Mouse (Mus musculus) limb, embryonic 12.5 days (tissue): Measurements from ENCODE around the gene Zfyve1. TPM values are rescaled to one million over a fixed set of nuclear protein-coding genes. Genes with fewer than 3 reads are reported as not detected.
A peak's percentile ranks its signal among the peaks of the same experiment; 100 is the strongest.

Source experiments
- ATAC-seq: fragments of 200-750 bp; cut with Nextera tagmentation; 2 replicates; pipeline ENCODE4 v1.8.0; 2017; ENCODE audit warnings: low read depth, moderate TSS enrichment; ENCODE audit not compliant: insufficient number of reproducible peaks, insufficient read depth, low FRiP score, low TSS enrichment
- H3K27ac ChIP-seq: fragments of 300-500 bp; sonication (generic); 2 replicates; pipeline ENCODE4 v1.5.1; 2016; ENCODE audit warnings: mild to moderate bottlenecking, moderate library complexity
- H3K27me3 ChIP-seq: fragments of 300-500 bp; sonication (generic); 2 replicates; pipeline ENCODE4 v1.6.1; 2016; ENCODE audit warnings: mild to moderate bottlenecking, moderate library complexity
- H3K36me3 ChIP-seq: fragments of 300-500 bp; sonication (generic); 2 replicates; pipeline ENCODE4 v1.6.1; 2016; ENCODE audit warnings: mild to moderate bottlenecking, moderate library complexity
- H3K4me1 ChIP-seq: fragments of 300-500 bp; sonication (generic); replicated peaks from 2 replicates; pipeline ENCODE4 v1.6.1; 2016
- H3K4me2 ChIP-seq: fragments of 300-500 bp; sonication (generic); 2 replicates; pipeline ENCODE4 v1.6.1; 2016; ENCODE audit warnings: mild to moderate bottlenecking, moderate library complexity
- H3K4me3 ChIP-seq: fragments of 300-500 bp; sonication (generic); replicated peaks from 2 replicates; pipeline ENCODE4 v1.5.1; 2016; ENCODE audit warnings: mild to moderate bottlenecking
- H3K9ac ChIP-seq: fragments of 300-500 bp; sonication (generic); replicated peaks from 2 replicates; pipeline ENCODE4 v1.6.1; 2016; ENCODE audit warnings: mild to moderate bottlenecking, moderate library complexity
- H3K9me3 ChIP-seq: fragments of 300-500 bp; sonication (generic); 2 replicates; pipeline ENCODE4 v1.6.1; 2016; ENCODE audit warnings: mild to moderate bottlenecking, moderate library complexity
- WGBS: fragments of 180-500 bp; shearing (Covaris S2); methylation state at CpG from one replicate; pipeline ENCODE4 v1.1.7; 2016; 5-methylcytosine and 5-hydroxymethylcytosine counted together
- polyA plus RNA-seq: library from polyadenylated mRNA; unstranded; fragments of >200 nt; fragmentation: Nextera tagmentation; extraction: Ambion mirVana; gene quantifications from 2 replicates; pipeline ENCODE4 v1.2.1, GENCODE M21; 2016

The Zfyve1 gene
- polyA plus RNA-seq, 1 experiment from 2014 or later = 24.1 TPM

- ATAC-seq = no peak
- no peaks in the 10 kb centered on the region for H3K27me3 ChIP-seq
- H3K9me3 ChIP-seq = no peaks in the 10 kb centered on the region
- WGBS = 78% methylated on average over 6 of the region's 6 CpGs
- H3K9ac ChIP-seq = no peak overlapping the region
- peaks cover 12% of the 10 kb centered on the region; the same call in 1 of the 2 replicates for H3K36me3 ChIP-seq
- no peak overlapping the region for H3K4me2 ChIP-seq
- no peak overlapping the region for H3K4me3 ChIP-seq
- H3K27ac ChIP-seq = no peak overlapping the region
- H3K4me1 ChIP-seq = peaks cover 13% of the 10 kb centered on the region
Observed at GRCm38 (mm10) chr12:83523056-83523455, 74.0 kb downstream of the Zfyve1 start.

GRCm38 (mm10) chr12:83521083-83521482 lies 75.9 kb downstream of the Zfyve1 start:
- Histone ChIP-seq H3K27me3 (no peaks in the 10 kb centered on the region), H3K9me3 (no peaks in the 10 kb centered on the region), H3K4me1 (peaks cover 13% of the 10 kb centered on the region), H3K27ac (no peak overlapping the region), H3K4me3 (peak overlapping the region; percentile 68), H3K36me3 (peaks cover 1% of the 10 kb centered on the region; the same call in 1 of the 2 replicates), H3K9ac (peak overlapping the region; percentile 65), H3K4me2 (peak overlapping the region; percentile 64)
- WGBS = 42% methylated on average over 8 of the region's 8 CpGs
- ATAC-seq = no peak

DNA sequence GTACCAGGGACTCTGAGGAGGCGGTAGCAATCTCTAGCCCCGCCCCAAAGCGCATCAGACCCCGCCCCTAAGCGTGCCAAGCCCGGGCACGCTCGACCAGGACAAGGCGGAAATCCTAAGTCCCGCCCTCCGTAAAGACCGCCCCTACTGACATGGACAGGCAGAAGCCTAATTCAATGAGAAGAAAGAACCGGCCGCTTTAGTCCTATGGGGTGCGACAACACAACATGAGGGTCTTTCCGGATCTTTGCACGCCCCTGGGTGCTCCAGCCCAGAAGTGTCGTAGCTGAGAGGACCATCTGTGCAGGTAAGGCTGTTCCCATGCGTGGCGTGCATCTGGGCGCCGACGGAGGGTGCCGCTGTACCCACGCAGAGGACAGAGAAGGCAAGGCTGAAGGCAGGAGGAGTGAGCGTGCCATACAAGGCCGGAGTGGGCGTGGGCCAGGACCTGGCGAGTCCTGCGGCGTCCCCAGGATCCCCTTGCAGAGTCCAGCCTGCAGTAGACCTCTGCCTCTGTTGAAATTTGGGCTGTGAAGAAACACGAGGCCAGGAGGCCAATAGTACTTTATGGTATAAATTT lies 76.6 kb downstream of the Zfyve1 start, which contains the start of gene Dcaf4:
Gene Dcaf4 (plus strand): TSS at position 156 of the 580 bp plus-strand sequence.
- H3K27ac ChIP-seq = peak within 1 kb of the TSS; percentile 75
- no peaks in the 10 kb centered on the region for H3K36me3 ChIP-seq

GRCm38 (mm10) chr12:83517580-83517979 lies 79.4 kb downstream of the Zfyve1 start:
- Histone ChIP-seq H3K4me1 (peaks cover 19% of the 10 kb centered on the region), H3K4me2 (no peak overlapping the region), H3K4me3 (no peak overlapping the region), H3K36me3 (no peaks in the 10 kb centered on the region), H3K9ac (no peak overlapping the region), H3K27me3 (no peaks in the 10 kb centered on the region), H3K9me3 (no peaks in the 10 kb centered on the region), H3K27ac (no peak overlapping the region)
- WGBS = 90% methylated on average over 3 of the region's 3 CpGs
- no peak for ATAC-seq

More for the DNA sequence above, 76.6 kb downstream of the Zfyve1 start, which contains the start of gene Dcaf4:
- ATAC-seq = peak; percentile 99
- Histone ChIP-seq H3K4me1 (peaks cover 11% of the 10 kb centered on the region), H3K4me3 (peak within 1 kb of the TSS; percentile 68), H3K27me3 (no peaks in the 10 kb centered on the region), H3K4me2 (peak within 1 kb of the TSS; percentile 64), H3K9me3 (no peaks in the 10 kb centered on the region), H3K9ac (peak within 1 kb of the TSS; percentile 65)
- 0% methylated on average over 32 of the region's 32 CpGs for WGBS

- no peak for ATAC-seq
- H3K27ac ChIP-seq = no peak overlapping the region
- peaks cover 15% of the 10 kb centered on the region for H3K4me1 ChIP-seq
- H3K4me2 ChIP-seq = no peak overlapping the region
- WGBS = 54% methylated on average over 4 of the region's 4 CpGs
- no peak overlapping the region for H3K9ac ChIP-seq
- H3K27me3 ChIP-seq = no peaks in the 10 kb centered on the region
- H3K4me3 ChIP-seq = no peak overlapping the region
- no peaks in the 10 kb centered on the region for H3K36me3 ChIP-seq
- H3K9me3 ChIP-seq = no peaks in the 10 kb centered on the region
Observed at GRCm38 (mm10) chr12:83514216-83514615, 82.8 kb downstream of the Zfyve1 start.

DNA sequence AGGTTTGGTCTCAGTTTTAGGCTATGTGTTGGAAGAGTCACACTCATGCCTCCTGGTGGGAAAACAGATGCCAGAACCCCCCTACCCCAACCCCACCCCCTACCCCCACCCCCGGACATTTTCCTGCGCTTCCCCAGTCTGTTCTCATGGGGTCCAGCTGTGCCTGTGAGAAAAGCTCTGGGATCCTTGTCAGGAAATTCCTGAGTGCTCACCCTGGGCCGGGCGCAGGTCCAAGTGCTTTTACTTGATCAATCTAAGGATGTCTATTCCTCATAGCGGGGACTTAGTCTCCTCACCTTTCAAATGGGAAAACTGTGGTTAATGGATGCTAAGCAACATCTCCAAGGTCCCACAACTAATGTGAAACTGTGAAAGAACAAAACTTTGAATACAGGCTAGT lies 83.8 kb downstream of the Zfyve1 start:
- no peaks in the 10 kb centered on the region for H3K36me3 ChIP-seq
- no peak overlapping the region for H3K4me3 ChIP-seq
- no peak overlapping the region for H3K9ac ChIP-seq
- no peak for ATAC-seq
- 0 out of 2 replicates have a peak overlapping the region, but pooled peaks have one; percentile 8 for H3K27ac ChIP-seq
- H3K4me1 ChIP-seq = peaks cover 15% of the 10 kb centered on the region
- H3K9me3 ChIP-seq = no peaks in the 10 kb centered on the region
- H3K27me3 ChIP-seq = no peaks in the 10 kb centered on the region
- peak overlapping the region; percentile 8; the same call in 1 of the 2 replicates for H3K4me2 ChIP-seq
- WGBS = 21% methylated on average over 5 of the region's 5 CpGs

DNA sequence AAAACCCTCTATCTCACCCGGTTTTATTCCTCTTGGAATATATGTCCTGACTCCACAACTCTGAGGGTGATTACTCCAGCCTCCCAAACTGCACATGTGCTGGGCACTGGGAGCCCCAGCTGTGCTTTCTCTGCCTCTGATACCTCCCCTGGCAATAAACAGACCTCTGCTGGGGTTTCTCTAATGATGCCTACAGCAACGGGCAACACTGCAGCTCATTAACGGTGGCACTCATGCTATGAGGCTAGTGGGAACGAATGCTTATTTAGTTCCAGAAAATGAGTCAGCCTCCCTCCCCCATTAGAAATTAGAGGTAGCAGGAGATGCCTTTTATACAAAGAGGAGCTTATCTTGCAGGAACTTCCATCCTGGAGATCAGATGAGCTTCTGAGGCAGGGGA lies 84.2 kb downstream of the Zfyve1 start:
- Histone ChIP-seq H3K4me3 (no peak overlapping the region), H3K4me1 (peaks cover 15% of the 10 kb centered on the region), H3K36me3 (no peaks in the 10 kb centered on the region), H3K27ac (0 out of 2 replicates have a peak overlapping the region, but pooled peaks have one; percentile 8), H3K27me3 (no peaks in the 10 kb centered on the region), H3K4me2 (peak overlapping the region; percentile 8; the same call in 1 of the 2 replicates), H3K9ac (no peak overlapping the region), H3K9me3 (no peaks in the 10 kb centered on the region)
- WGBS = 16% methylated on average over 4 of the region's 4 CpGs
- ATAC-seq = 0 out of 2 replicates have a peak, but pooled peaks have one; percentile 35

DNA sequence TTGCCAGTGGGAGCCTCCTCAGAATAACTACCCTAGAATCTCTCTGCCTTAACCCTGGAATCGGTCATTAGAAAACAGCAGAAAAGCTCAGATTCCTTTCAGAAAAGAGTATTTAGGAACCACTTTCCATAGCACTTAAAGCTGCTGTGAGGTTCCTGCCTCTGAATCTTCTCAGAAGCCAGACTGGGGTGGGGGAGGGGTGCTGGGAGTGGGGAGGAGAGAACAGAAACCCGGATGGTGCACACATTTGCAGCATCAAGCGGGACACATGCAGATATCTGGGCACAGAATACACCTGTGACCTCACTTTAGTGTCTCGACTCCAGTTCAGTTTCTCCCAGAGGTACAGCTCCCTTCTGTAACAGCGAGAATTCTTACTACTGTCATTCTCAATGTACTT lies 86.4 kb downstream of the Zfyve1 start:
- no peaks in the 10 kb centered on the region for H3K9me3 ChIP-seq
- no peak overlapping the region for H3K9ac ChIP-seq
- peaks cover 12% of the 10 kb centered on the region for H3K4me1 ChIP-seq
- 81% methylated on average over 5 of the region's 5 CpGs for WGBS
- H3K4me2 ChIP-seq = no peak overlapping the region
- ATAC-seq = no peak
- no peaks in the 10 kb centered on the region for H3K27me3 ChIP-seq
- H3K27ac ChIP-seq = no peak overlapping the region
- H3K4me3 ChIP-seq = no peak overlapping the region
- no peaks in the 10 kb centered on the region for H3K36me3 ChIP-seq

DNA sequence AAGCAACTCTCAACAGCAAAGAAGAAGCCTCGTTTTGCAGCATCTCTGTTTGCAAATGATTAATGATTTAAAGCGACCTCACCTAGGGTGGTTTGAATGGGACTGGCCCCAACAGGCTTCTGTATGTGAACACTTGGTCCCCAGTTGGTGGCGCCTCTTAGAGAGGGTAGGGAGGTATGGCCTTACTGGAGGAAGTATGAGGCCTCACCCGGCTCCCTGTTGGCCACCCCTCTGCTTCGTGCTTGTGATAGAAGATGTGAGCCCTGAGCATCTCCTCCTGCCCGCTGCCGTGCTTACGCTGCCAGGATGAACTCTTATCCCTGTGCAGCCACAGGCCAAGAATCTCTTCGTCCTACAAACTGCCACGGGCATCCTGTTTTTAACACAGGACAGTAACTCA lies 90.5 kb downstream of the Zfyve1 start:
- Histone ChIP-seq H3K36me3 (no peaks in the 10 kb centered on the region), H3K9me3 (no peaks in the 10 kb centered on the region), H3K4me1 (no peaks in the 10 kb centered on the region), H3K4me3 (no peak overlapping the region), H3K9ac (no peak overlapping the region), H3K27ac (no peak overlapping the region), H3K27me3 (peaks cover 4% of the 10 kb centered on the region; the same call in 1 of the 2 replicates), H3K4me2 (no peak overlapping the region)
- 82% methylated on average over 10 of the region's 10 CpGs for WGBS
- ATAC-seq = no peak

DNA sequence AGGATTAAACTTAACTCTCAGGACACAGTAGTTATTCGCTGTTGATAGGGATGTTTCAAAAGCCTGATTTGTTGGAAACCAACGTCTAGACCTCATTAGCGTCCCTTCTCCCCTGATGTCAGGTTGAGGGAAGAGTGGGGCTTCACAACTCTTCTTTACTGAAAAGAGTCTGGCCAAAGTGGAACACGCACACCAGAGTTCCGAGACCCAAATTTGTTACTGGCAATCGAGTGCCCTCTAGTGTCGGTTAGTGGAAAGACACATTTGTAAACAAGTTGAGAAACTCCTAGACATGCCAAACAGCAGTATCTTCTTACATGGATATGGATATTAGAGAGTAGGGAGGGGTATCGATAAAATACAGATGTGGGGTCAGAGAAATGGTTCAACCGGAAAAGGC lies 94.8 kb downstream of the Zfyve1 start:
- Histone ChIP-seq H3K27me3 (peaks cover 4% of the 10 kb centered on the region; the same call in 1 of the 2 replicates), H3K4me2 (no peak overlapping the region), H3K36me3 (no peaks in the 10 kb centered on the region), H3K9me3 (no peaks in the 10 kb centered on the region), H3K4me3 (no peak overlapping the region), H3K9ac (no peak overlapping the region), H3K27ac (no peak overlapping the region), H3K4me1 (peaks cover 8% of the 10 kb centered on the region)
- no peak for ATAC-seq
- WGBS = 7% methylated on average over 9 of the region's 9 CpGs

DNA sequence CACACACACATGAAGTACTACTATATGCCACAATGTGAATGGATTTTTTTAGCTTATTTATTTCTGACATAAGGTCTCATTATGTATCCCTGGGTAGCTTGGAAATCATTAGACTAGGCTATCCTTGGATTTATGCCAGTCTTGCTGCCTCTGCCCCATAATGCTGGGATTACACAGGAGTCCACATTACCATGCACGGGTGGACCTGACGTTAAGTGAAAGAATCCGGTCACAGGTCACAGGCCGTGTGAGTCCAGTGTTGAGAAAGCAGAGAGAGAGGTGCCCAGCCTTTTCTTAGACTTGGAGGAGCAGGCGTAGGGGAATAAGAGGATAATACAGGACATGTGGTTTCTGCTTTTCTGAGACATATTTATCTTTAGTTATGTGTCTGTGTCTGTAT lies 97.8 kb downstream of the Zfyve1 start:
- H3K4me2 ChIP-seq = no peak overlapping the region
- H3K9ac ChIP-seq = no peak overlapping the region
- H3K4me1 ChIP-seq = peaks cover 8% of the 10 kb centered on the region
- H3K4me3 ChIP-seq = no peak overlapping the region
- H3K27ac ChIP-seq = no peak overlapping the region
- no peaks in the 10 kb centered on the region for H3K36me3 ChIP-seq
- H3K9me3 ChIP-seq = no peaks in the 10 kb centered on the region
- 80% methylated on average over 5 of the region's 5 CpGs for WGBS
- no peak for ATAC-seq
- H3K27me3 ChIP-seq = peaks cover 4% of the 10 kb centered on the region

- 81% methylated on average over 3 of the region's 3 CpGs for whole genome bisulfite sequencing
- no peak for ATAC-seq
Observed at GRCm38 (mm10) chr12:83497959-83498358, 99.1 kb downstream of the Zfyve1 start.

More at GRCm38 (mm10) chr12:83497959-83498358, 99.1 kb downstream of the Zfyve1 start:
- H3K36me3 ChIP-seq = no peaks in the 10 kb centered on the region
- no peaks in the 10 kb centered on the region for H3K9me3 ChIP-seq
- peaks cover 3% of the 10 kb centered on the region; the same call in 1 of the 2 replicates for H3K27me3 ChIP-seq
- no peak overlapping the region for H3K4me3 ChIP-seq
- H3K4me1 ChIP-seq = peaks cover 8% of the 10 kb centered on the region
- H3K9ac ChIP-seq = no peak overlapping the region
- no peak overlapping the region for H3K27ac ChIP-seq
- H3K4me2 ChIP-seq = no peak overlapping the region
